Mouse (Mus musculus): ENCODE data around the gene Nfyb. TPM values are rescaled to one million over a fixed set of nuclear protein-coding genes. Genes with fewer than 3 reads are reported as not detected.

Nfyb gene
- polyA plus RNA-seq, 1 experiment from 2014 or later: 50.1 TPM

DNA sequence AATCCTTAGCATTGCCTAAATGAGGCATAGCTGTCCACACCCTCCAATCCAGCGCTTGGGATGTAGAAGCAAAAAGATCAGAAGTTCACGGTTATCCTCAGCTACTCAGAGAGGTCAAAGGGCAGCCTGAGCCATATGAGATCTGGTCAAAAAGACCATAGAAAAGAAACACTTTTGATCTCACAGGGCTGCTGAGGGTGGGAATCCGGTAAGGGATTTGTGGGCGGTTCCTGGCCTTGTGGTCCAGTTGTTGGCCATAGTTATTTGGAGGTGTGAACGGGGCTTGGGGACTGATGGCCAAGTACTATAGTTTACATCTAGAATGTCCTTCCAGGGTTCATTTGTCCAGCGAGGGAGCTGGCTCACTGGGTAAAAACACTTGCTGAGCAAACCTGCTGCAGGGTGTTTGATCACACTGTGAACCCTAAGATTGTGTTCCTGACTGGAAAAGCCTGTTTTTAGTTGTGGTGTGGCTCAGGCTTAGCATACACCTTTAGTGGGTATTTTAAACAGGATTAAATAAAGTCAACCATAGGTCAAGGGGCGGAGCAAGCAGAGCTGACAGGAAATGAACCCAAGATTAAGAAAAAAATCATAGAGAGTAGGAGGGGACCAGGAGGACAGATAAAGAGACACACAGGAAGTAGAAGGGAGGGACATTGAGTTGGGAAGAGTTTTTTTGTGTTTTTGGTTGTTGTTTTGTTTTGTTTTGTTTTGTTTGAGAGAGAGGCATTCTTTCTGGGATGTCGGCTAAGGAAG is 15.0 kb upstream of the Nfyb start:
- Histone ChIP-seq H3K4me2 (no peak overlapping the region), H3K27ac (no peak overlapping the region), H3K4me3 (no peak overlapping the region), H3K9me3 (no peaks in the 10 kb centered on the region), H3K27me3 (no peaks in the 10 kb centered on the region), H3K36me3 (no peaks in the 10 kb centered on the region), H3K4me1 (no peaks in the 10 kb centered on the region), H3K9ac (no peak overlapping the region)
- ATAC-seq (ENCODE audit: borderline replicate concordance, extremely low read depth, low FRiP score, low TSS enrichment): no peak
- 80% methylated on average over 8 of the region's 8 CpGs for WGBS

DNA sequence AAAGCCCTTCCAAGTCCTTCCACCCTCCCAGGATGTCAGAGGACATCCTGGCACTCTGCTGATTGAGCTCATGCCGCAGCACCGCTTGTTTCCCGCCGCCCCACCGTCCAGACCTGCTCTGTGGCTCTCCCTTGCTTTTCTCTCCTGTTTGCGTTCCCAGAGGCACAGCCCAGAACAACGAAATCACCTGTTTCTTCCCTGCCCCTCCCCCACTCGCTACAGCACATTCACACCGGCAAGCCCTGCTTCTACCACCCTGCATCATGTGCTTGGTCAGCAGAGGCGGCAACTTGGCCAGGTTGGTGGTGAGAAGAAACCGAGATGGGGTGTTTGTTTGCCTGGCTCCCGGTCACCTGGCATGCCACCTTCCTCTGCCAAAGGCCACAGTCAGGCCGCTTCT is 13.9 kb upstream of the Nfyb start:
- no peaks in the 10 kb centered on the region for H3K36me3 ChIP-seq
- H3K4me1 ChIP-seq: no peaks in the 10 kb centered on the region
- 26% methylated on average over 13 of the region's 13 CpGs for WGBS
- H3K9ac ChIP-seq: no peak overlapping the region
- no peak overlapping the region for H3K27ac ChIP-seq
- H3K4me3 ChIP-seq: no peak overlapping the region
- peak overlapping the region; percentile 10; the same call in 1 of the 2 replicates for H3K4me2 ChIP-seq
- no peaks in the 10 kb centered on the region for H3K9me3 ChIP-seq
- no peaks in the 10 kb centered on the region for H3K27me3 ChIP-seq
- ATAC-seq (ENCODE audit: borderline replicate concordance, extremely low read depth, low FRiP score, low TSS enrichment): no peak

DNA sequence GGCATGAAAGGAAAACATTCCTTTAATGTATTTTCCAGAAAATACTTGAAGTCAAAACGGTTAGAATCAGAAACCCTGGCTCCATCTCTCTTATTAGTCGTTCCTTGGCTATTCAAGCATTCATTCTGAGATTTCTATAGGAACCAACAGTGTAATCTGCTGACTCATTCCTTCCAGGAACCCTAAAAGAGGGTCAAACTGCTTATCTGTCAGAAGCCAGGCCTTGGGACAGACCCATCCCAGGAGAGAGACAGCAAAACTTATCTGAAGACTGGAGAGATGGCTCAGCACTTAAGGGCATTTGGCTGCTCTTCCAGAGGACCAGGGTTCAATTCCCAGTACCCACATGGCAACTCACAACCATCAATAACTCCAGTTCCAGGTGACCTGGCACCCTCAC is 13.1 kb upstream of the Nfyb start:
- WGBS: 56% methylated on average over 2 of the region's 2 CpGs

DNA sequence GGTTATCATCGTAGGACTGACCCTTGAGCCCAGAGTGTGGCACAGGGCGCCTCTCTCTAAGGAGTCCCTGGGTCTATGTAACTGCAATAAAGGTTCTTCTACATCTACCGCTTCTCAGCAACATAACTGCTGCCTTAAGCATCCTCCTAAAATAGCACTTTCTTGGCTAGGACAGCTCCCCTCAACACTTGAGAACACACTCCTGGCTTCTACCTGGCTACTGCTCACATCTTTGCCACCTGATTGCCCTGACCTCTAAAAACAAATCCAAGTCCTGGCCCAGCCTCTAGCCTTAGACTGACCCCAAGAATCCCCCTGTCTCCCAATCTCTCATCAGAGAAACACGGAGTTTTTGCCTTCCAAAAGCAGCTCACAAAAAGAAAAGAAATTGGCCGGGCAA is 10.9 kb upstream of the Nfyb start:
- WGBS: 84% methylated on average over 5 of the region's 5 CpGs
- H3K9me3 ChIP-seq: no peaks in the 10 kb centered on the region

More for the DNA sequence above, 13.1 kb upstream of the Nfyb start:
- H3K9ac ChIP-seq: no peak overlapping the region
- H3K4me3 ChIP-seq: no peak overlapping the region
- no peak overlapping the region for H3K4me2 ChIP-seq
- H3K27me3 ChIP-seq: no peaks in the 10 kb centered on the region
- no peak for ATAC-seq (ENCODE audit: borderline replicate concordance, extremely low read depth, low FRiP score, low TSS enrichment)
- H3K9me3 ChIP-seq: no peaks in the 10 kb centered on the region
- no peaks in the 10 kb centered on the region for H3K36me3 ChIP-seq
- no peaks in the 10 kb centered on the region for H3K4me1 ChIP-seq
- no peak overlapping the region for H3K27ac ChIP-seq

DNA sequence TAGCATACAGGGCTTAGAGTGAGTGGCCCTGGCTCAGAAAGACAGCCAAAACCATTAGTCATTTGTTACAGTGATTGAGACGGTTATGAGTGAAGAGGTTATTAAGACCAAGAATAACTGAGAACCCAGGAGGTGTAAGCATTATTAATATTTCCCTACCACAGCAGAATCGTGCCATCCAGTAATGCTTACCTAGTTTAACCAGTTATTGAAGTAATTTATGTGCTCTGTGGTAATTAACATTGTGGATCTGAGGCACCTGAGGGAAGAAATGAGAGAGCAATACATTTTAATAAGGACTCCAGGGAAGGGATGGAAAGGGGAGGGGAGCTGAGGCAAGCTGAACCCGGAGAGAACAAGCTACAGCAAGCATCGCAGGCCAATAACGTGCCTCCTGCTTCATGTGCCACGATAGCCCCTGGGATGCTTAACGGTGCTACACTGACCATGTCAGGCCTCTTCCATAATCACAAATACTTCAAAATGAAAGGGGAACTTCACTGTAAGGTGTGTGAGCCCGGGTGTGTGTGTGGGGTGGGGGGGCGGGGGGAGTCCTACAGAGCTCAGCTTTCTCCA is 7.7 kb upstream of the Nfyb start:
- no peak for ATAC-seq (ENCODE audit: borderline replicate concordance, extremely low read depth, low FRiP score, low TSS enrichment)
- no peak overlapping the region for H3K27ac ChIP-seq
- 67% methylated on average over 9 of the region's 9 CpGs for WGBS

More for the DNA sequence above, 10.9 kb upstream of the Nfyb start:
- H3K9ac ChIP-seq: no peak overlapping the region
- no peaks in the 10 kb centered on the region for H3K27me3 ChIP-seq
- H3K27ac ChIP-seq: no peak overlapping the region
- H3K36me3 ChIP-seq: no peaks in the 10 kb centered on the region
- no peaks in the 10 kb centered on the region for H3K4me1 ChIP-seq
- no peak for ATAC-seq (ENCODE audit: borderline replicate concordance, extremely low read depth, low FRiP score, low TSS enrichment)
- no peak overlapping the region for H3K4me3 ChIP-seq
- no peak overlapping the region for H3K4me2 ChIP-seq

DNA sequence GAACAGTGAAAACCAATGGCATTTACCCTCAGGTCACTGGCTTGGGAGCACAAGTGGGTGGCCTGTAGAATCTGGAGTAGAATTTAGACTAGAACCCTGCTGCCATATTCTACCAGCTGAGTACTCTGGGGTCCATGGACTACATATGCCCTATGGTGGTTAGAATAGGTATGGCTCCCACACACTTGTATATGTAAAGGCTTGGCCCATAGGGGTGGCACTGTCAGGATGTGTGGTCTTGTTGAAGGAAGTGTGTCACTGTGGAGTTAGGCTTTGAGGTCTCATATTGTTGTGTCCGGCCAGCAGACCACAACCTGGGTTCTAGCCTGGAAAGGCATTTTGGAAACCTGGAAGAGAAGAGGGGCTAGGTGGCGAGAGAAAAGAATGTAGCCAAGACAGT is 6.8 kb upstream of the Nfyb start:
- Histone ChIP-seq H3K4me3 (no peak overlapping the region), H3K27me3 (no peaks in the 10 kb centered on the region), H3K4me1 (no peaks in the 10 kb centered on the region), H3K27ac (no peak overlapping the region), H3K9me3 (no peaks in the 10 kb centered on the region), H3K4me2 (no peak overlapping the region), H3K9ac (no peak overlapping the region), H3K36me3 (no peaks in the 10 kb centered on the region)
- no peak for ATAC-seq (ENCODE audit: borderline replicate concordance, extremely low read depth, low FRiP score, low TSS enrichment)
- 86% methylated on average over 2 of the region's 2 CpGs for WGBS

More for the DNA sequence above, 7.7 kb upstream of the Nfyb start:
- H3K27me3 ChIP-seq: no peaks in the 10 kb centered on the region
- no peaks in the 10 kb centered on the region for H3K36me3 ChIP-seq
- H3K4me1 ChIP-seq: no peaks in the 10 kb centered on the region
- no peaks in the 10 kb centered on the region for H3K9me3 ChIP-seq
- no peak overlapping the region for H3K4me3 ChIP-seq
- no peak overlapping the region for H3K9ac ChIP-seq
- H3K4me2 ChIP-seq: no peak overlapping the region

DNA sequence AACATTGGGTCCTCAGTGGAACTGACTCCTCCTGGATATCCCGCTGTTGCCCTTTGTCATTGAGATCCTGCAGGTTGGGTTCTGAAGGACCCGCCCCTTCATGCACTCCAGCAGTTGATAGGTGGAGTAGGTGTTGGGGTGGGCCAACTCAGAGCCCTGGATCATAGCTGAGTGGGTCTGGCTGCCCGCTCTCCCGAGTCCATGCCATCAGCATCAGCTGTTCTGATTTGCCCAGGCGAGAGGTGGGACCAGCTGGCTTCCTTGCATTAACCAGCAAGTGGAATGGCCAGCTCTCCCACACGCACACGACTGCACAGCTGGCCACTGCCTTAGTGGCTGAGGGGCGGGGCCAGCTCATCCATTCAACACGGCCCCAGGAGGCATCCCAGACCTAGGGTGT is 5.0 kb upstream of the Nfyb start:
- Histone ChIP-seq H3K36me3 (no peaks in the 10 kb centered on the region), H3K9me3 (no peaks in the 10 kb centered on the region), H3K4me3 (no peak overlapping the region), H3K27me3 (no peaks in the 10 kb centered on the region), H3K4me1 (peaks cover 5% of the 10 kb centered on the region; the same call in 1 of the 2 replicates), H3K27ac (no peak overlapping the region), H3K9ac (no peak overlapping the region), H3K4me2 (no peak overlapping the region)
- 17% methylated on average over 9 of the region's 9 CpGs for WGBS
- ATAC-seq (ENCODE audit: borderline replicate concordance, extremely low read depth, low FRiP score, low TSS enrichment): no peak

DNA sequence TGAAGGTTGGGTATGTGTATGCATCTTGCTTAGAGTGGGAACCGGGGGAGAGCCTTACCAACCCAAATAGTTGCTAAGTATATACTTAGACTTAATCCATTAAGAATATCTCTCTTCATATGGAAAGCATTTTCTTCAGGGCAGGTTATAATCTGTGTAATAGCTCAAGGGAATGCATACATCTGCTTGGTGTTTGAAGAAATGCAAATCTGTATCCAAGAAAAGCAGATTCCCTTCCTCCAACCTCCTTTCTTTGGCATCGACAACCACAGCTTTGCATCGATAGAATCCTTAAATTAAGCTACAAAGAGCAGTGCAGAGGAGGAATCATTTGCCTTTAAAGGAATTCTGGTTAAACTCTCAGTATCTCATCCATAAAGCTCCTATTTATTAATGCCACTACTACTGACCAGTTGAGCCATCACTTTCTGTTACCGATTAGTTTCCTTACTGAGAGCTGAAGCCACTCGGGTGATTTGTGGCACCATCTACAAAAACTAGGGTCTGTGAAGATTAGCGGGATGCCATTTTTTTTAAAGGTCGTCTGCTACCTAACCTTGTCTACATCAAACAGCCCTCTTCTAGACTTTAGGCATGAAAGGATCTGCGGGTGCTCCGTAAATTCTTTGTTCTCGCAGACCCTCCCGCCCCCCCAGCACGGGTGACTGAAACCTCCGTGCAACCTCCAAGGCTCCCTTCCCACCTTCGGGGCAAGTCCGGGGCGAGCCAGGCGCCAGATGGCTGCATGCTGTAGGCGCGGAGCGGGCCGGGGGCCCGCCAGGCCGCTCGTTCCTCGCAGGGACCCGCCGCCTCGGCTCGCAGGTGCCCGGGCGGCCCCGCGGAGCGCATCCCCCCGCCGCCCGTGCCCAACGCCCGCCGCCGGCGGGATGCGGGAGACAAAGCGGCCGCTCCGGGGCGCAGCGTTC is 925 bp downstream of the Nfyb start:
- H3K4me2 ChIP-seq: peak overlapping the region; percentile 57
- H3K9me3 ChIP-seq: no peaks in the 10 kb centered on the region
- WGBS: under 1% methylated on average over 40 of the region's 48 CpGs
- no peaks in the 10 kb centered on the region for H3K27me3 ChIP-seq
- H3K36me3 ChIP-seq: peaks cover 23% of the 10 kb centered on the region
- peaks cover 24% of the 10 kb centered on the region for H3K4me1 ChIP-seq
- H3K27ac ChIP-seq: peak overlapping the region; percentile 100
- peak; percentile 40; the same call in 1 of the 2 replicates for ATAC-seq (ENCODE audit: borderline replicate concordance, extremely low read depth, low FRiP score, low TSS enrichment)
- H3K9ac ChIP-seq: peak overlapping the region; percentile 94
- H3K4me3 ChIP-seq: peak overlapping the region; percentile 87

DNA sequence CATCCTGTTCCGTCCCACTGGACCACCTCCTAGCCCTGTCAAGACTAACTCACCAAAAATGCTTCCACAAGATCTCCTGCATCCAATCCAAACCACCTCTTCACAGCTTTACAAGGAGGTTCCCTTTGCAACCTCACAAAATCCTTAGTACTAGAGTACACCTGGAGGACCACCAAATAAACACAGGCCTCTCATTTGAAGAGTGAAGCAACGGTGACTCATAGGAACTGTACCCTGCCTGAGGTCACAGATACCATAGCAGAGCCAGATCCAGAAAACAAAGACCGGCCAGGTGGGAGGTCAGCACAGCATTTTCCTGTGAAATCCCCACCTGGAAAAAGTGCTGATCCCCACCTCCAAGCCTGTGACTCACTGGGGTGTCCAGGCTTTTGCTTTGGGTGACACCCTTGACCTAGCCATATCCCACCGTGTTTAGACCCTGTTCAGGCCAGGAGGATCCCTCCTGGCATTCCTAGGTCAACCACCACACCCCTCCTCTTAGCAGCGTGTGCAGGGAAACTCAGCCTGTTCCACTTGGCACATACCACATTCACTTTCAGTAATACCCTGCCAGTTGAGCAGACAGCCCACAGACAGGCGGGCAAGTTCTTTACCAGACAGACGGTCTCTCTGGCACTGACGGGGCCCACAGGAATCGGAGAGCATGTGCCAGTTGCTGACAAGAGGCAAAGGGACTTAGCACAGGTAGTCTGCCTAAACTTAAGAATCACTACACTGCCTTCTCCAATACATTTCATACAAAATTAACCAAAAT is 2.7 kb downstream of the Nfyb start:
- peak overlapping the region; percentile 16; the same call in 1 of the 2 replicates for H3K9ac ChIP-seq
- H3K27me3 ChIP-seq: no peaks in the 10 kb centered on the region
- H3K4me2 ChIP-seq: no peak overlapping the region
- ATAC-seq (ENCODE audit: borderline replicate concordance, extremely low read depth, low FRiP score, low TSS enrichment): no peak
- no peak overlapping the region for H3K27ac ChIP-seq
- no peaks in the 10 kb centered on the region for H3K9me3 ChIP-seq
- peaks cover 41% of the 10 kb centered on the region for H3K36me3 ChIP-seq
- no peak overlapping the region for H3K4me3 ChIP-seq
- H3K4me1 ChIP-seq: peaks cover 24% of the 10 kb centered on the region
- WGBS: 70% methylated on average over 9 of the region's 9 CpGs

DNA sequence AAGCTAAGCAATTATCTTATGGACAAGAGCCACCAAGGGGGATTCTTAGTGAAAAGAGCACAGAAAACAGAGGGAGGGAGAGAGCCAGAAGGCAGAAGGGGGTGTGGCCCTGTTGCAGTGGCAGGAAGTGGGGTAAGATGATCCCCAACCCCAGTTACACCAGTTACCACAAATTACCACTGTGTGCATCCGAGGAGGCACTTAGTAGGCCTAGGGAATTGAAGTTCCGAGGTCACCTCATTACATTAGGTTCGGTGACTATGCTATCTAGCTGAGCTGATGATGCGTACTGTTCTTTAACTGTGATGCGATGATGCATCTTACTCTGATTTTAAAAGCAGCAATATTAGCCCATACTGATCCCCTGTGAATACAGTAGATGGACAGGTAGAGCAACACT is 4.2 kb downstream of the Nfyb start:
- H3K4me3 ChIP-seq: no peak overlapping the region
- H3K36me3 ChIP-seq: peaks cover 54% of the 10 kb centered on the region
- ATAC-seq (ENCODE audit: borderline replicate concordance, extremely low read depth, low FRiP score, low TSS enrichment): no peak
- H3K9me3 ChIP-seq: no peaks in the 10 kb centered on the region
- H3K9ac ChIP-seq: no peak overlapping the region
- peaks cover 24% of the 10 kb centered on the region for H3K4me1 ChIP-seq
- no peak overlapping the region for H3K4me2 ChIP-seq
- WGBS: 92% methylated on average over 5 of the region's 5 CpGs
- H3K27ac ChIP-seq: no peak overlapping the region
- no peaks in the 10 kb centered on the region for H3K27me3 ChIP-seq

DNA sequence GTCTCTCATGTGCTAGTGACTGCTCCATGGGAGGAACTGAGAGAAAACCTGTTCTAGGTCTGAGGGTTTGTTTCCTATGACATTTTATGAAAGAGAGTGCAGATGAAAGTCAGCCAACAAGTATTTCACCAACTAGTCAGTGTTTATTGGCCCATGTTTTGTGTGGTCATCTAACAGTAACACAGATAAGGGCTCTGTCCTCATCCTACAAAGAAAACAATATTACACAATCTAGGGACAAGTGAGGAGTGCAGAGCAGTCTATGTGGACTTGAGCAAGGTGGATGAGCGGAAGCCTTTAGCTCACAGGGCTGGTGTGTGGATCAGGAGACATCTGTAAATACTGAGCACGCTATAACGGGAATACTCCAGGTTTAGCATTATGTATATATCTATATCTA is 5.1 kb downstream of the Nfyb start:
- H3K4me2 ChIP-seq: no peak overlapping the region
- no peak overlapping the region for H3K4me3 ChIP-seq
- ATAC-seq (ENCODE audit: borderline replicate concordance, extremely low read depth, low FRiP score, low TSS enrichment): no peak
- H3K27ac ChIP-seq: no peak overlapping the region
- no peaks in the 10 kb centered on the region for H3K9me3 ChIP-seq
- H3K36me3 ChIP-seq: peaks cover 62% of the 10 kb centered on the region
- WGBS: 96% methylated on average over 3 of the region's 3 CpGs
- peaks cover 19% of the 10 kb centered on the region for H3K4me1 ChIP-seq
- H3K27me3 ChIP-seq: no peaks in the 10 kb centered on the region
- H3K9ac ChIP-seq: no peak overlapping the region
